Mouse (Mus musculus): ENCODE measurements around the gene Rcbtb2. TPM values are rescaled to one million over a fixed set of nuclear protein-coding genes. Genes with fewer than 3 reads are reported as not detected.

Rcbtb2 gene
- total RNA-seq, 1 experiment from 2014 or later = 52.1 TPM

Other genes starting within 250 kb of the Rcbtb2 start
- 18.5 and 21.2 TPM in 2 replicates for gene Cysltr2, start 73.9 kb upstream of the Rcbtb2 start, total RNA-seq (2017)
- 13.1 and 19.6 TPM in 2 replicates for gene Lpar6, start 114.9 kb downstream of the Rcbtb2 start, total RNA-seq (2017)
- gene Rb1, start 202.8 kb downstream of the Rcbtb2 start, total RNA-seq (2017) = 13.5 and 26.6 TPM in 2 replicates